Mouse (Mus musculus) heart, embryonic 13.5 days (tissue): ENCODE data around the gene Fam221a. TPM values are rescaled to one million over a fixed set of nuclear protein-coding genes. Genes with fewer than 3 reads are reported as not detected.
"Not testable (repeated sequence)": the region's sequence is repeated elsewhere in the genome, so short reads cannot be mapped to it uniquely, and the experiment has no call there.

Experiments used
- ATAC-seq: fragments of 200-750 bp; cut with Nextera tagmentation; 2 replicates; pipeline ENCODE4 v1.8.0; 2017; ENCODE audit warnings: moderate TSS enrichment; ENCODE audit not compliant: insufficient number of reproducible peaks, low FRiP score, low TSS enrichment; ENCODE audit errors: extremely low read depth
- H3K27ac ChIP-seq: fragments of 300-500 bp; sonication (generic); replicated peaks from 2 replicates; pipeline ENCODE4 v1.5.1; 2015; ENCODE audit warnings: moderate library complexity, mild to moderate bottlenecking, inconsistent platforms
- H3K27me3 ChIP-seq: fragments of 300-500 bp; sonication (generic); replicated peaks from 2 replicates; pipeline ENCODE4 v1.6.1; 2015; ENCODE audit warnings: mild to moderate bottlenecking, inconsistent platforms
- H3K36me3 ChIP-seq: fragments of 300-500 bp; sonication (generic); 2 replicates; pipeline ENCODE4 v1.6.1; 2015; ENCODE audit warnings: mild to moderate bottlenecking, inconsistent platforms
- H3K4me1 ChIP-seq: fragments of 300-500 bp; sonication (generic); 2 replicates; pipeline ENCODE4 v1.6.1; 2015; ENCODE audit warnings: inconsistent platforms
- H3K4me2 ChIP-seq: fragments of 300-500 bp; sonication (generic); 2 replicates; pipeline ENCODE4 v1.6.1; 2015; ENCODE audit warnings: inconsistent platforms, mild to moderate bottlenecking, moderate library complexity
- H3K4me3 ChIP-seq: fragments of 300-500 bp; sonication (generic); 2 replicates; pipeline ENCODE4 v1.5.1; 2015; ENCODE audit warnings: moderate library complexity, mild to moderate bottlenecking, inconsistent platforms
- H3K9ac ChIP-seq: fragments of 300-500 bp; sonication (generic); 2 replicates; pipeline ENCODE4 v1.6.1; 2015; ENCODE audit warnings: inconsistent platforms, mild to moderate bottlenecking, moderate library complexity
- H3K9me3 ChIP-seq: fragments of 300-500 bp; sonication (generic); 2 replicates; pipeline ENCODE4 v1.6.1; 2016; ENCODE audit warnings: inconsistent platforms
- WGBS: fragments of 180-500 bp; shearing (Covaris S2); methylation state at CpG from one replicate; pipeline ENCODE4 v1.1.7; 2015; ENCODE audit warnings: mixed read lengths; 5-methylcytosine and 5-hydroxymethylcytosine counted together
- polyA plus RNA-seq: library from polyadenylated mRNA; unstranded; fragments of >200 nt; fragmentation: Nextera tagmentation; extraction: Ambion mirVana; gene quantifications from 2 replicates; pipeline ENCODE4 v1.2.1, GENCODE M21; 2015

The Fam221a gene
- polyA plus RNA-seq, 1 experiment from 2014 or later, result 3.5 TPM

DNA sequence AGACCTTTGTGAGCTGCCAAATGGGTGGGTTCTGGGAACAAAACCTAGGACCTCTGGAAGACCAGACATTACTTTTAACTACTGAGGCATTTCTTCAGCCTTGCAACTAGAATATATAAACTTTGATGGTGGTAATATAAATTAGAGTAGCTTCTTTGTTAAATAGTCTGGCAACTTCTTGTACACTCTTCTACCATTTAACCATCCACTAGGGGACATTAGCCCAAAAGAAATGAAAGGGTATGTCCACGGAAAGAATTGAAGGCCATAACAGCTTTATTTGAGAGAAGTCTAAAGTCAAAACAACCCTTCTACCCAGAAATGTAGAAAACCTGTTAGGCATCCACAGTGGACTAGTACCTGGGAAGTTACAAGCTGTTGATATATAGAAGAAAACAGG, 26.7 kb downstream of the Fam221a start:
- H3K27ac ChIP-seq, result no peak overlapping the region
- no peak for ATAC-seq
- no peaks in the 10 kb centered on the region for H3K9me3 ChIP-seq
- H3K4me1 ChIP-seq, result no peaks in the 10 kb centered on the region
- H3K9ac ChIP-seq, result no peak overlapping the region
- H3K4me2 ChIP-seq, result no peak overlapping the region
- no peaks in the 10 kb centered on the region for H3K36me3 ChIP-seq
- H3K4me3 ChIP-seq, result no peak overlapping the region
- H3K27me3 ChIP-seq, result no peaks in the 10 kb centered on the region
- 60% methylated on average over 1 of the region's 1 CpGs for WGBS

DNA sequence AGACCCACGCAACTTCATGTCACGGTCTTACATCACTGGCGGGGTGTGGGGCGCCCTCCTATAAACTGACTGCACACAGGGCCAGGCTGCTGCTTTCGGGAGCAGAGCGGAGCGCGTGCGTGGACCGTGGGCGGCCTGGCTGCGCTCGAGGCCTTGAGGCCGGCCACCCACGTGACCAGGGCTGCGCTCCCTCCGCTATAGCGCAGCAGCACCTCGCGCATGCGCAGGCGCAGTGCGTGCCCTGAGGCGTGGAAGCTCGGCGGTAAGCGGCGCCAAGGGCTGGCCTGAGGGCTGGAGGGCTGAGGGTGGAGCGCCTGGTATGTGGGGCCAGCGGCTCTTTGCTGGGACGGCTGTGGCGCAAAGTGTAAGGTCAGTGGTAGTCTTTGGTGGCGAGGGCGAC, 27.8 kb downstream of the Fam221a start, which contains the start of gene Stk31:
TSS of gene Stk31 (plus strand) at position 289 of the 400 bp plus-strand sequence.
- Histone ChIP-seq H3K36me3 (no peaks in the 10 kb centered on the region), H3K4me2 (no peak within 1 kb of the TSS), H3K9ac (no peak within 1 kb of the TSS), H3K9me3 (no peaks in the 10 kb centered on the region), H3K4me1 (no peaks in the 10 kb centered on the region), H3K4me3 (no peak within 1 kb of the TSS), H3K27ac (no peak within 1 kb of the TSS), H3K27me3 (no peaks in the 10 kb centered on the region)
- WGBS, result 75% methylated on average over 34 of the region's 34 CpGs
- no peak for ATAC-seq

DNA sequence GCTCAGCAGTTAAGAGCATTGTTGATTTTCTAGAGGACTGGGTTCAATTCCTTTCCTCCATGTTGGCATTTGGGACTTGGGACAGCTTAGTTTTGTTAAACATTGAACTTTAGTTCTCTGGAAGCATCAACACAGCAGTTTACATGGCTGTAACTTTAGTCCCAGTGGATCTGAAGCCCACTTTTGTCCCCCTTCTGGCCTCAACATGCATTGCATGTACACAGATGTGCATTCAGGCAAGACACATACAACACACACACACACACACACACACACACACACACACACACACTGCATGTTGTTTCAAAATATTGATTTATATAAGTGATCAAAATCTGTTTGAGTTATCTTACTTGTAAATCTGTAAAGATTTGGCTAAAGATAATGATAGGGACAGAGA, 29.9 kb downstream of the Fam221a start:
- Histone ChIP-seq H3K9ac (no peak overlapping the region), H3K9me3 (no peaks in the 10 kb centered on the region), H3K4me1 (no peaks in the 10 kb centered on the region), H3K27ac (no peak overlapping the region), H3K4me2 (no peak overlapping the region), H3K27me3 (no peaks in the 10 kb centered on the region), H3K4me3 (no peak overlapping the region), H3K36me3 (no peaks in the 10 kb centered on the region)
- no peak for ATAC-seq

DNA sequence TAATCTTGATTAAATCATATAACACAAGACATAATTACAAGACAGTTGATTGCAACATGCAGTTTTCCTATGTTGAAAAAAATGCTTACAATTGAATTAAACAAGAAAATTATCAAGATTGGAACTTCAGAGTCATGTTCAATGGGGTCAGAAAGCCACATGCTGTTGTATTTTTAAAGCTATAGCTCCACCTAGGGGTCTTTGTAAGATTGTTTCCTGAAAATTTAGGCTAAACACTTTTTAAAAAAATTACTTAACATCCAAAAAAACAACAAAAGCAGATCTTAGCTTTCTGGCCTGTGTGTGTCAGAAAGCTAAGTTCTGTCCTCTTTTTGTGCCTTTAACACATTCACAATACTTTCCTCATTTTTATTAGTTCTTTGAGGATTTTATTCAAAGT, 30.8 kb downstream of the Fam221a start:
- Histone ChIP-seq H3K9me3 (no peaks in the 10 kb centered on the region), H3K27ac (no peak overlapping the region), H3K4me1 (no peaks in the 10 kb centered on the region), H3K4me3 (no peak overlapping the region), H3K27me3 (no peaks in the 10 kb centered on the region), H3K9ac (no peak overlapping the region), H3K4me2 (no peak overlapping the region), H3K36me3 (no peaks in the 10 kb centered on the region)
- ATAC-seq, result no peak

DNA sequence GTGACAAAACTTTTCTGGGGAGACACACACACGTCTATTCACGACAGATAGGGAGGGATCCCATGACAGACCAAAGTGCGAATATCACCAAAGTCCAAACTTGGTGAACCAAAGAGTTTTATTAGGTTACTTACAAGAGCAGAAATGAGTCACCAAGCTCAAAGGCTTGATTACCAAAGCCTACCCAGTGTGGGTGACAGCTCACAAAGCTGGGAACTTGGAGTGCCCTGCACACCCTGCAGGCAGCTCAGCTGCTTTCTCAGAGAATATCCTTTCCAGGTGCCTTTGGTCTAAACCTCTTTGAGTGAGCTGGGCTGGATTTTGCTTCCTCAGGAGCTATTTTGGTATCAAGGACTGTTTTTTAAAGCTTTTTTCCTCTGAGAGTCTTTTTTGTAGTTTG, 43.3 kb downstream of the Fam221a start:
- 73% methylated on average over 3 of the region's 3 CpGs for WGBS
- Histone ChIP-seq H3K4me3 (no peak overlapping the region), H3K9ac (no peak overlapping the region)

DNA sequence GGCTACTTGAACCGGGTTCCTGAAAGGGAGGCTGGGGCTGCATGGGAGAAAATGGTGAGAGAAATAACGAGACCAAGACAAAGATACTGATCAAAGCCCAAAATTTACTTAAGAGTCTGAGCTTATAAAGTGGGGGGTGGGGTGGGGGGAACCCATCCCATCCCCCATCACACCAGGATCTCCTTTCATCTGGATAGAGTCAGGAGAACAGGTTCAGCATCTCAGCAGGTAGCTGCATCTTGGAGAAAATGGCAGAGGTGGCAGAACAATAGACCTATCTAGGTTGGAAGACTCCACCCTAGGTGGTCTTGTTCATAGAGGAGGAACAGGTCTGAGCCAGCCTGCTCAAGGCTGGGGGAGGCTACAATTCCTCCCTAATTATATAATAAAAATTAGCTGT, 45.4 kb downstream of the Fam221a start:
- WGBS, result 66% methylated on average over 2 of the region's 2 CpGs
- H3K36me3 ChIP-seq, H3K4me1 ChIP-seq, ATAC-seq, H3K27me3 ChIP-seq, H3K4me2 ChIP-seq, H3K4me3 ChIP-seq, H3K9ac ChIP-seq, H3K27ac ChIP-seq, H3K9me3 ChIP-seq: not testable (repeated sequence)

More for the DNA sequence above, 43.3 kb downstream of the Fam221a start:
- H3K27me3 ChIP-seq, result no peaks in the 10 kb centered on the region
- no peak overlapping the region for H3K4me2 ChIP-seq
- no peak overlapping the region for H3K27ac ChIP-seq
- ATAC-seq, result no peak
- H3K4me1 ChIP-seq, result no peaks in the 10 kb centered on the region
- no peaks in the 10 kb centered on the region for H3K36me3 ChIP-seq
- H3K9me3 ChIP-seq, result no peaks in the 10 kb centered on the region

DNA sequence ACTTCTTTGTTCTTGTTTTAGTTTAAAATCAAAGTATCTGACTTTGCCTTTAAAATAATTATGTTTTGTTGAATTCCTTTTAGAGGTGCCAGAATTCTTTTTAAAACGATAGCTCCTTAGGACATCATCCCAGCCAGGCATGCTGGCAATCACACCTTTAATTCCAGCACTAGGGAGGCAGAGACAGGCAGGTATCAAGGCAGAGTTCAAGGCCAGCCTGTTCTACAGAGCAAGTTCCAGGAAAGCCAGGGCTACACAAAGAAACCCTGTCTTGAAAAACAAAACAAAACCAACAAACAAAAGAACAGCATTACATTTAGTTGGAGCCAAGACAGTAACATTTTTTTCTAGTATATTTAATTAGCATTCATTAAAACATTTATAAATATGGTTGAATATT, 48.4 kb downstream of the Fam221a start:
- Histone ChIP-seq H3K27ac (no peak overlapping the region), H3K9me3 (no peaks in the 10 kb centered on the region), H3K4me2 (no peak overlapping the region), H3K27me3 (no peaks in the 10 kb centered on the region), H3K9ac (no peak overlapping the region), H3K4me1 (no peaks in the 10 kb centered on the region), H3K4me3 (no peak overlapping the region), H3K36me3 (no peaks in the 10 kb centered on the region)
- no peak for ATAC-seq
- 74% methylated on average over 1 of the region's 1 CpGs for WGBS

DNA sequence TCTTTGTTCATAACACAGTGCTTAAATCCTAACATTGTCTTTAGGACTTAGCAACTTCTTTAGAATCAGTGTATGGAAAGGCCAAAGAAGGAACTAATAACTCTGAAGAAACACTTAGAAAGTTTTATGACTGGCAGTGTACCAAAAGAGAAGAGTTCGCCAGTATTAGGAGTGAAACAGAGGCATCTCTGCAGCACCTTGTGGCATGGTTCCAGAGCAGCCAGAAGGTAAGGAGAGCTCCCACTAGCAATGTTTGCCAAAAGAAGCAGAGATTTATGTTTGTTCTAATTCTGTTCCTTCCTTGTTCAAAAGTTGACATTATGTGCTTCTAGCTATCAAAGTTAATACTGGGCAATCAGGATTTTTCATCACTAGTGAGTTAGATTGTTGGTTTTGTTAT, 69.8 kb downstream of the Fam221a start:
- Histone ChIP-seq H3K9me3 (no peaks in the 10 kb centered on the region), H3K4me3 (no peak overlapping the region), H3K27me3 (no peaks in the 10 kb centered on the region), H3K27ac (no peak overlapping the region), H3K4me2 (no peak overlapping the region), H3K4me1 (no peaks in the 10 kb centered on the region), H3K9ac (no peak overlapping the region), H3K36me3 (no peaks in the 10 kb centered on the region)
- no peak for ATAC-seq
- WGBS, result 63% methylated on average over 1 of the region's 1 CpGs

Other genes with a start within 250 kb of the Fam221a start
- 39.2 and 44.0 TPM in 2 replicates for gene Igf2bp3, start 152.8 kb upstream of the Fam221a start, polyA plus RNA-seq
- 57.7 and 67.6 TPM in 2 replicates for gene Tra2a, start 103.7 kb upstream of the Fam221a start, polyA plus RNA-seq
- 8.0 and 8.3 TPM in 2 replicates for gene Ccdc126, start 48.5 kb upstream of the Fam221a start, polyA plus RNA-seq
- 0.05 and 0.10 TPM in 2 replicates for gene Stk31, start 27.9 kb downstream of the Fam221a start, polyA plus RNA-seq